Mouse (Mus musculus) megakaryocyte progenitor cell, adult 5-6 weeks (primary cell): ENCODE data around the gene BC035947. TPM values are rescaled to one million over a fixed set of nuclear protein-coding genes. Genes with fewer than 3 reads are reported as not detected.
A peak's percentile ranks its signal among the peaks of the same experiment; 100 is the strongest.
"Not testable (repeated sequence)": the region's sequence is repeated elsewhere in the genome, so short reads cannot be mapped to it uniquely, and the experiment has no call there.

Experiments
- ATAC-seq: replicated peaks from 2 replicates; pipeline ENCODE4 v1.8.0; 2016; ENCODE audit warnings: mild to moderate bottlenecking, moderate TSS enrichment, inconsistent platforms; ENCODE audit not compliant: poor library complexity
- total RNA-seq, 2 experiments: library from RNA; stranded (forward) in 1 of 2; stranded (reverse) in 1 of 2; fragments of 157-497, 149-512 nt in 1 of 2; fragments of 200-1000 nt in 1 of 2; gene quantifications; 2 replicates each; pipeline versions ENCODE4 v1.2.3 to v1.2.4; 2015 to 2017

BC035947 gene
- total RNA-seq (2015) (not detected in 2 replicates), total RNA-seq (2017) (not detected in 2 replicates)

DNA sequence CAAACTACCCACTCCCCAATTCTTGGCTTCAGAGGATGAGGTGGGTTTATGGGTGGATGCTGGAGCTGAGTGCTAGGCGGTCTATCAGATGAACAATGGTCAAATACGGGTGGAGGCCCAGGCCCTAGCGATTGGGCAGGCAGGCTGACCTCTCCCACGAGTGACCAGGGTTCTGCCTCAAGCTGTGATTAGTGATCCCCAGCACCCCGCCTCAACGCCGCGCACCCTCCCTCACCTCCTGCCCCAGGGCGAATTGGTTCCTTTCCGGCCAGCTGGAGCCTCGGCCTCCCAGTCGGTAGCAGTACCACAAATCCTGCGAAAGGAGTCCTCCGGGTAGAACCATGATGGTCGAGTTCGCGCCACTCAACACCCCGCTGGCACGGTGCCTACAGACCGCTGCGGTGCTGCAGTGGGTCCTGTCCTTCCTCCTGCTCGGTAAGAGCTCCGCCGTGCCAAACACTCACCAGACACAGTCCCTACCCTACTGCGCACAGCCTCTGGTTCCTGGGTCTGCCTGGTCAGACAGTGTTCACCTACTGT lies at the start of gene BC035947:
Gene BC035947 (minus strand): TSS at position 538 of the 540 bp plus-strand sequence.
- ATAC-seq, result peak; percentile 34; the same call in 1 of the 2 replicates

- 0 out of 2 replicates have a peak, but pooled peaks have one; percentile 42 for ATAC-seq
These were observed 42.2 kb upstream of the BC035947 start for GRCm38 (mm10) chr1:78554012-78554666.

DNA sequence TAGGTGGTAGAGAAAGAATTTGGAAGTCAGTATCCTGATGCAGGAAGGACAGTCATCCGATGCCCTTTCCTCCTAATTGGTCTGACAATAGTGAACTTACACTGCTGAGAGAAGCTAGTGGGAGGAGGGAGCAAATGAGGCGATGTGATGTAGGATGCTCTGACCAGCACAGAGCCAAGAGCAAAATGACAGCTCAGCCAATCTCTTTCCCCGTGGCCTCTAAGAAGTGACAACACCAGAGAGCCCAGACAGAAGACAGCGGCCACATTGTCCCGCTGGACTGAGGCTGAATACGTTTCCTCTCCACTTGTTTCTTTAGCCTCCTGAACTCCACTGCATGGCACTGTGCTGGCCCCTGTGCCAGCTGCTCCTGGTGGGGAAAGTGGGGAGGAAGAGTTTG lies 37.0 kb upstream of the BC035947 start:
- ATAC-seq, result no peak

- no peak for ATAC-seq
These were observed 34.3 kb upstream of the BC035947 start for GRCm38 (mm10) chr1:78546258-78546657.

- ATAC-seq, result not testable (repeated sequence)
These were observed 31.7 kb upstream of the BC035947 start for GRCm38 (mm10) chr1:78543631-78544030.

DNA sequence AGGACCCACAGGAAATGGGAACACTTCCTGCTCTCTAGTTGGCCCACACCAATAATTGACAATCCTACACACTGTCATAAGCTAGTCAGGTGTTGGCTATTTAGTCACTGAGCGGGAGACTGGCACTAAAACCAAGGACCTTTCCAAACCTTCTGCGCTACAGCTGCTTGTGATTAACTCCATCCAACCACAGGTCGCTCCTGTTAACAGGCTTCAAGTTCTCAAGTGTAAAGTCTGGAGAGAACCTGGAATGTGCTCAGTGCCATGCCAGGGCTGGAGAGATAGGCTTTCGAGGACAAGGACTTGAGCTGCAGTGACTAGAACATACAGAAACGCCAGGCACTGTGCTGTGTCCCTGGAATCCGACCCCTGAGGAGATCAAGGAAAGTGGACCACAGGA lies 27.2 kb upstream of the BC035947 start:
- no peak for ATAC-seq

DNA sequence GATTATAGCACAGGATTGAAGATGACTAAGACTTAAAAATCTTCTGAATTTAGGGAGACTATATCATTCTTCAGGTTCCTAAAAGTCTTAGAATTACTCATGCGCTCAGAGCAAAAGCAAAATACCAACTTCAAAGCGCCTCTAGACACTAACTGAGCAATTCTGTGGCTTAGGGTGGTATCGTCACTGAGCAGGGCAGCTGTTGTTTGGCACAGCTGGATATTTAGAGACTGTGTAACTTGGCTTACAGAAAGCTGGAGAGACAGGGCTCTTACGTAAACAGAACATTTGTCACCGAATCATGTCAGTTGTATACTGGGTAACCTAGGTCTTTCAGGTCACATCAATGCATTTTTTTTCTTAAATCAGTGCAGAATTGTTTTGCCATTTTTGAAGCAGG lies 26.4 kb upstream of the BC035947 start:
- ATAC-seq, result no peak

- peak; percentile 94 for ATAC-seq
These were observed 25.6 kb upstream of the BC035947 start for GRCm38 (mm10) chr1:78537494-78538010.

DNA sequence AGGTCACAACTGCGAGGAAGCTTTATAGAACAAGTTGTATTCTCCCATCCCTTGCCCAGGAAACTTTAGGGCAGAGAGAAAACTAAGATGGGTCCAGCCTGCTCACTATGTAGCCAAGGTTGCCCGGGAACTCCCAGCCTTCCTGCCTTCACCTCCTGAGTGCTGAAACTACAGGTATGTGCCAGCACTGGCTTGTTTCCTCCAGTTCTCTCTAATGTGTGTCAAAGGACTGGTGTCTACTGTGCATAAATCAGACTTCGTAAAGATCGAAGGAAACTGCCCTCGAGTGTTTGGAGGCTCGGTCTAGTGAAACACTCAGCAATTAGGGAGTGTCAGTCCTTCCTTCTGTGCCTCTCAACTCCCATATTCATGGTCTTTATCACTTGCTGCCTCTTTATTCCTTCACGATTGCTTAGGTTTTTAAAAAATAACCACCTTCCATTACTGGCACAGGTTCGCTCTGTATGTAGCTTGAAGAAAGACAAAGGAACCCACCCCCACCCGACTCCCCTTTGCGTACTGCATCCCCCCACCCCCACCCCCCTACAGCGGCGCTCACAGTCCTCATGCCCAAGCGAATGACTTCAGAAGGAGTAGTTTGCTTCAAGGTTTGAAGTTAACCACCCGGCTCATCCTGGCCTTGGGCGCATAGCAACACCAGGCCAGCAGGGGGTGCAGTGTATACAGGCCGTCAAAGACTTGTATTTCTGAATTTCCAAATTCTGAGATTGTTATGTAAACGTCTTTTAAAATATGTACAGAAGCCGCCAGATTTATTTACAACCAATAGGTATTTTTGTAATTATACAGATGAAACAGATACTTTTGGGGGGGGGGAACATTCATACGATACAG lies 24.6 kb upstream of the BC035947 start:
- ATAC-seq, result peak; percentile 76

DNA sequence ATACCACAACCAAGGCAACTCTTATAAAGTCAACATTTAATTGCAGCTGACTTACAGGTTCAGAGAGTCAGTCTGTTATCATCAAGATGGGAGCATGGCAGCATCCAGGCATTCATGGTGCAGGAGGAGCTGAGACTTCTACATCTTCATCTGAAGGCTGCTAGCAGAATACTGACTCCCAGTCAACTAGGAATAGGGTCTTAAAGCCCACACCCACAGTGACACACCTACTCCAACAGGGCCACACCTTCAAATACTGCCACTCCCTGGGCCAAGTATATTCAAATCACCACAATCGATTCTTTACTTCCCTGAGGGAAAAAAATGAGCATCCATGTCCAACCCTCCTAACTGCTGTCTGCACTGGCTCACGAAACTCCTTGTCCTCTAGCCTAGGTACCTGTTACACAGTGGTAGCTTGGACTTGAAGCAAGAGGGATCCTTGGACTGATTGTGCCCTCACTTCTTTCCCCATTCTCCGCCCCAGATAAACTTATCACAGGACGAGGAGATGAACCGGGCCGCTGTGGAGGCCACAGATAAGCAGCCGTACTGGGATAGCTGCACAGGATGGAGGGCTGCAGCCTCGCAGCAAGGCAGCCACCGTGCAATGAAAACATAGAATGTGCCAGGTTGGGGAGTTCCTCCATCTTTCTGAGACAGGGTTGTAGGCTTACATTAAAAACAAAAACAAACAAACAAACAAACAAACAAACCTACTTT lies 22.6 kb upstream of the BC035947 start:
- no peak for ATAC-seq

GRCm38 (mm10) chr1:78532184-78532800 lies 20.3 kb upstream of the BC035947 start:
- no peak for ATAC-seq

- no peak for ATAC-seq
These were observed 18.7 kb upstream of the BC035947 start for GRCm38 (mm10) chr1:78530500-78531215.

DNA sequence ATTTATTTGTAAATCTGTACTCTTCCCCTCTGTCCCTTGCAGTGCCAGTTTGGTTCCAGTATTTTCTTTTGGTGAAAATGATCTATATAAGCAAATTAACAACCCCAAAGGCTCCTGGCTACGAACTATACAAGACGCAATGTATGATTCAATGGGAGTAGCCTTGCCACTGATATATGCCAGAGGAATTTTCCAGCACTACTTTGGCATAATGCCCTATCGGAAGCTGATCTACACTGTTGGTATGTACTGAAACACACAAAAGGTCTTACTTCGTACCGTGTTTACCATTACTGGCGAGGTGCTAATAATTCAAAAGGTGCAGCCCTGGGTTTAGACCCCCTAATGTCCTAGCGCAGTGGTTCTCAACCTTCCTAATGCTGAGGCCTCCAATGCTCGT lies 17.1 kb upstream of the BC035947 start:
- no peak for ATAC-seq

GRCm38 (mm10) chr1:78528356-78528755 lies 16.4 kb upstream of the BC035947 start:
- no peak for ATAC-seq

GRCm38 (mm10) chr1:78525189-78525886 lies 13.4 kb upstream of the BC035947 start:
- ATAC-seq, result peak; percentile 99

- ATAC-seq, result no peak
These were observed 6.9 kb upstream of the BC035947 start for GRCm38 (mm10) chr1:78518907-78519306.

DNA sequence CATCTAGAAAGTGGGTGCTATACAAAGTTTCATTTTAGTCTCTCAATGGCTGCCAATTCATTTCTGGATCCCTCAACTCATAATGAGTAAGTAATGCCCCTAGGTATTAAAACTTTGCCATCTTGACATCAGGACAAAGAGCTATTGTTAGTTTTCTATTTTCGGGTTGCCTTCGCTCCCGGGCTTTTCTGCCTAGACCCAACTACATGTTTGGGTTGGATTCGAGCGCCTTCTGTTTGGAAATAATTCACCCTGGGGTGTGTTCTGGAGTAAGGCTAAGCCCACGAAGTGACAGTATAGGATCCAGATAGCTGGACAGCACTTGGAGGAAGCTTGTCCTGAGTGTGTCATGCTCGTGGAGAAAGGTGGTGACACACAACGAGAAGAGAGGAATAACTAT lies 798 bp upstream of the BC035947 start:
- no peak for ATAC-seq

GRCm38 (mm10) chr1:78510862-78511261 lies 1.1 kb downstream of the BC035947 start, which contains the start of gene Mogat1:
Gene Mogat1, plus strand, starts transcription at chr1:78510991.
- no peak for ATAC-seq

DNA sequence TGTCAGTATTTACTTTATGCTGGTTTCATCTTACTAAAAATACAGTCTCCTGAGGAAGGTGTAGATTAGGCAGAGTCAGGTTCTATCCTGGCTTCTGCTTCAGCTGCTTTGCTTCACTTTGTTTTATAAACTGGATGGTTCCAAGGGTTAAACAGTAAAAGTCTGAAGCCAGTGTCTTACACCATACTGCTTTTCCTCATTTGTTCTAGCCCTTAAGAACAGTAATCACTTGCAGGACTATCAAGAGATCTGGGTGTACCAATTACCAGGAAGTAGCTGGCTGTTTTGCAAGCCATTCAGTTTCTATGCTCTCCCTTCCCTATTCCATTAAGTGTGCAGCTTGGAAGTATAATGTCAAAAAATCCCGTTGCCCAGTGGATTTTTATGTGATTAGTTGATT lies 4.8 kb downstream of the BC035947 start:
- ATAC-seq, result no peak
